Mouse (Mus musculus) R1 (cell line): ENCODE results near the gene Herpud2.

Experiments used
- DNase-seq: peaks from one replicate; pipeline ENCODE4 v3.0.0-alpha.2; 2018; ENCODE audit warnings: low read depth, low spot score

Herpud2 gene

DNA sequence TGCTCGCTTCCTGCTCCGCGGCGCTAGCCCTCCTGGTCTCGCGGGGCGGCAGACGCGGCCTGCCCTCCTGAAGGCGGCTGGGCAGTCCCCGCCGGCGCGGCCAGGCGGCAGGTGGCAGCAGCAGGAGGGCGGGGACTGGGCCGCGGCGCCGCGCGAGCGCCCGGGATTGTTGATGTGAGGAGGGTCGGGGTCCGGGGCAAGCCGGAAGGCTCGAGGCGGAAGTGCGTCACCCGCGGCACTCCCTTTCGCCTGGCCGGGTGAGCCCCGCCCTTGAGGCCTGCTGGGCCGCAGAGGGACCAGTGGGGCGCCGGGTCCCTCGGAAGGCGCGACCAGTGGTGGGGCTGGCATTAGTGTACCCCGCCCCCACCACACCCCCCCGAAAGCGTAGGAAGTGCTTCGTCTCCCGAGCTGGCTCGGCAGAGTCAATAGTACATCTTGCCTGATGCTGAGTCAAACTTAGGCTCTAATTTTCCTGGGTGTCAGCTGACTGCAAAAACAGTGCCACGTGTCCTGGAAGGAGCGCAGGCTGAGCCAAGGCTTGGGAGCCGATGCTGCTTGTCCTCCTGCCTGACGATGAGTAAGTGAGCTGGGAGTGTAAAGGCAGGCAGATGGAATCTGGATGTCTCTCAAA is at the start of gene Herpud2:
Gene Herpud2, minus strand, starts transcription at position 210 of the 631 bp plus-strand sequence.
- DNase-seq: peak; percentile 95

GRCm38 (mm10) chr9:25200987-25201386 is 49.4 kb upstream of the Herpud2 start:
- DNase-seq: no peak

DNA sequence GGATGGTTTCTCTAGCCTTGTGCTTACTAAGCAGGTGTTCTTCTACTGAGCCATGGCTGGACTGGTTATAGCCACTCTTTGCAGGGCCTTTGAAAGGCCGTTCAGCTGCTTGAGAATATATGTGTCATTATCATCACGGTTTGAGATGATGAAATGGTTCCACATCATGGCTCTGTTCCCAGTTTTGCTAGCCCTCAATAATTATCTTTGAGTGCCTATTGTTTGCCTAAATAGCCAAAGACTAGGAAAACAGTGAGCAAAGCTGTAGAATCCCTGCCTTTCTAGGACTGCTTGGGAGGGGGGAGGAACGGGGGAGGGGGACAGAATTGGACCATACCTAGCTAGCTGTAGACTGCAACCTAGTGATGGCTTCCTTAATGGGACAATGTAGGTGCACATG is 48.5 kb upstream of the Herpud2 start:
- DNase-seq: no peak

DNA sequence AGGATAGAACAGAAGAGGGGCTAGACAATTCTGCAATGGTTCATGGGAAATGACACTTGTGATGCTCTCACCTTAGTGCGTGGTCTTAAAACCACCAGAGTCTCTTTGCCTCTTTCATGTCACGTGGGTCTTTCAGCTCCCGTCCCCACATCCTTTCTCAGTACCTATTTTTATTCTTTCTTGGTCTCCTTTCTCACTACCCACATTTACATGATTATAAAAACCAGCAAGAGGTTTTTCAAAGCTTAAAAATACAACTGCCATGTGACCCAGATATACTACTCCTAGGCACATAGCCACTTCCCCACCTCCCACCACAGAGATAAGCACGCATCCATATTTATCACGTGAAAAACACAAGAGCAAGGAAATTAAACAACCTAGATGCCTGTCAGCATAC is 45.1 kb upstream of the Herpud2 start:
- no peak for DNase-seq

DNA sequence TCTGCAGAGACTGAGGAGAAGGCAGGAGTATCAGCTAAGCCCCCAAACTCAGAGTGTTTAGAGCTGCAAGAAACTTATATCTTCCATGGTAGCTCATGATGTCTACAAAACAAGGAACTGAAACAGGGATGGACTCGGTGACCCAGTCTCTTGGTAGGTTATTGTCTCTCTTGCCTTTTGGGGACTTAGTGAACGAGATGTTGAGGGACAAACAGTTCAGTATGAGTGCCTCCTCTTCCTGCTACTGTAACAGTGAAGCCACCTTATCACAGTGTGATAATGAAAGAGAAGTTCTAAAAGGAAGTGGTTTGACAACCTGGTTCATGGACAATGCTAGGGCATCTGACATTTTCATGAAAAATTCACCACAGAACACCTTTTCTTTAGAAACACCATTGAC is 40.0 kb upstream of the Herpud2 start:
- no peak for DNase-seq

GRCm38 (mm10) chr9:25186501-25186900 is 34.9 kb upstream of the Herpud2 start:
- no peak for DNase-seq

DNA sequence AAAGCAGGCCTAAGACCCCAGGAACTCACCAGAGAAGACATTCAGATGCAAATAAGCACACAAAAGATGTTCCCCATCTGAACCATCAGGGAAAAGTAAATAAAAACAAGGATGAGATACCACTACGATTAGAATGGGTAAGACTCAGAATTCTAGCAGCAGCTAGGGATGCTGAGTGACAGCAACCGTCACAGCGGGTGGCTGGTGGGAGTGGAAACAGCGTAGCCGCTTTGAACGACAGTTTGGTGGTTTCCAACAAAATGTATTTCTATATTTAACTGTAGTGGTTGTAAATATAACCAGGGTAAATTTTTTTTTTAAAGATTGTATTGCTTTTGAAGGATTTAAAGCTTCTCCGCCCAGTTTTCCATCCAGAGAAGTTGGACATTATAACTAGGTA is 34.2 kb upstream of the Herpud2 start:
- peak; percentile 77 for DNase-seq

DNA sequence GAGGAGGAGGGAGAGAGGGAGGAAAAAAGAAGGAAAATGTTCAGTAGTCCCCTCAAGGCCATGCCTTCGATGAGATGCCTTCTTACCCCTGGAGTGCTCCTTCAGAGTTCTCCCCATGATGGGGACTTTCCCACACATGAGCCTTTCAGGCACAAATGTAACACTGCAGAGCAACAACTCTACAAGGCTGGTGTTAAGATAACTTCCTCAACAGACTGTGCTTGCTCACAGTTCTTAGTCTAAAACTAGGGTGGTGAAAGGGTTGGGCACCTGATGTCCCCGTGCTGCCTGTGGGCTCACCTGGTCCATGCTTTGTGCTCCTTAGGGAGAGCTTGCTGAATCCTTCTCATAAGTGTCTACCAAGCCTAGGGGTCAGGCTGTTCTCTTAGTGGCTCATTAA is 33.0 kb upstream of the Herpud2 start:
- no peak for DNase-seq

- DNase-seq: no peak
Measured at GRCm38 (mm10) chr9:25178066-25178465, 26.4 kb upstream of the Herpud2 start.

GRCm38 (mm10) chr9:25177201-25177600 is 25.6 kb upstream of the Herpud2 start:
- DNase-seq: no peak

- DNase-seq: peak; percentile 31
Measured at GRCm38 (mm10) chr9:25176562-25176961, 24.9 kb upstream of the Herpud2 start.

GRCm38 (mm10) chr9:25175978-25176377 is 24.4 kb upstream of the Herpud2 start:
- peak; percentile 86 for DNase-seq

GRCm38 (mm10) chr9:25175039-25175442 is 23.4 kb upstream of the Herpud2 start:
- no peak for DNase-seq

DNA sequence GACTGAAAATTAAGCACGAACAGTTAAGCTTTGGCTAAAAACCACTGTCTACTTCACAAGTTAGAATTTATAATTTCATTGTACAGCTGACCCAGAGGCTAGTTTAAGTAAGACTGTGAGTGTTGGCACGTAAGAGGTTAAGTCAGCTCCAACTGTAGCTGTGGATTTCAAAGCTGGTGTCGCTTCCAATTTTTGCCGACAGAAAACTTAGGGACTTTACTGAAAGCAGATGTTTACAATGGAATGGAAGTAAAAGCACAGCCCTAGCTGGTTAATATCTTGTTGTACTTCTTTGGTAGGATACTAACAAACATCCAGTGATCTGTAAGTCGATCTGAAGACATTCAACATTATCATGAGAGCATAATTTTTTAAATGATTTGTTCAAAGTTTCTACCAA is 23.0 kb upstream of the Herpud2 start:
- DNase-seq: no peak

- no peak for DNase-seq
Measured at GRCm38 (mm10) chr9:25173171-25173570, 21.6 kb upstream of the Herpud2 start.

GRCm38 (mm10) chr9:25169626-25170025 is 18.0 kb upstream of the Herpud2 start:
- no peak for DNase-seq

DNA sequence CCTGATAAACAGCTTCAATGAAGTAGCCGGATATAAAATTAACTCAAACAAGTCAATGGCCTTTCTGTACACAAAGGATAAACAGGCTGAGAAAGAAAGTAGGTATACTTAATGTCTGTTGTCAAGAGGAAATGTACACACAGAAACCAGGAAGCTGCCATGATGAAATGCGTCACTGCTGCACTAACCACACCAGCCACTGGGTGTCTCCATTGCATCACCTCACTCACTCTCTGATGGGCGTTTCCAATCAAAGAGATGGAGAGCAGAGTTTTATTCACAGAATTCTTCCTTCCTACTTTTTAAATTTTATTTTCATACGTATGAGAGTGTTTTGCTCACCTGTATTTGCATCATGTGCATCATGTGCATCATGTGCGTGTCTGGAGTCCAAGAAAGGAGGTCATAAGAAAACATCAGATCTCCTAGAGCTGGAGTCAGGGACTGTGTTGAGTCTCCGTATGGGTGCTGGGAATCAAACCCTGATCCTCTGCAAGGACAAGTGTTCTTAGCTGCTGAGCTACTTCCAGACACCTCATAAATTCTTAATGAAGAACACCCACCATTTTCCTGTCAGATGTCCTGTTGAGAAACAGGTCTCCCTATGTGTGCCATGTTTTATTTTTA is 16.0 kb upstream of the Herpud2 start:
- peak; percentile 70 for DNase-seq

- no peak for DNase-seq
Measured at GRCm38 (mm10) chr9:25158218-25158617, 6.6 kb upstream of the Herpud2 start.

GRCm38 (mm10) chr9:25156377-25156776 is 4.8 kb upstream of the Herpud2 start:
- DNase-seq: peak; percentile 28

GRCm38 (mm10) chr9:25153066-25153465 is 1.4 kb upstream of the Herpud2 start:
- DNase-seq: no peak

DNA sequence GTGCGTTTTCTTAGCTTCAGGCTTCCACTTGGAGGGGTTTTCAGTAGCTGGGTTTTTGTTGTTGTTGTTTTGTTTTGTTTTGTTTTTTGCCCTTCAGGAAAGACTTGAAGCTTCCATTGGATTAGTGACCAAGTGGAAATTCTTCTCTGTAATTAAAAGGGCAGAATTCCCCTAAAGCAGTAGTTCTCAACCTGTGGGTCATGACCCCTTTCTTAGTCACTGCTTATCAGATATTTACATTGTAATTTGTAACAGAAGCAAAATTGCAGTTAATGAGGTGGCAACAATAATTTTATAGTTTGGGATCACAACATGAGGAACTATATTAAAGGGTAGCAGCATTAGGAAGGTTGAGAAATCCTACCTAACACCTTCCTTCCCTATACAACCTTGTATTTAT is 837 bp upstream of the Herpud2 start:
- DNase-seq: no peak

DNA sequence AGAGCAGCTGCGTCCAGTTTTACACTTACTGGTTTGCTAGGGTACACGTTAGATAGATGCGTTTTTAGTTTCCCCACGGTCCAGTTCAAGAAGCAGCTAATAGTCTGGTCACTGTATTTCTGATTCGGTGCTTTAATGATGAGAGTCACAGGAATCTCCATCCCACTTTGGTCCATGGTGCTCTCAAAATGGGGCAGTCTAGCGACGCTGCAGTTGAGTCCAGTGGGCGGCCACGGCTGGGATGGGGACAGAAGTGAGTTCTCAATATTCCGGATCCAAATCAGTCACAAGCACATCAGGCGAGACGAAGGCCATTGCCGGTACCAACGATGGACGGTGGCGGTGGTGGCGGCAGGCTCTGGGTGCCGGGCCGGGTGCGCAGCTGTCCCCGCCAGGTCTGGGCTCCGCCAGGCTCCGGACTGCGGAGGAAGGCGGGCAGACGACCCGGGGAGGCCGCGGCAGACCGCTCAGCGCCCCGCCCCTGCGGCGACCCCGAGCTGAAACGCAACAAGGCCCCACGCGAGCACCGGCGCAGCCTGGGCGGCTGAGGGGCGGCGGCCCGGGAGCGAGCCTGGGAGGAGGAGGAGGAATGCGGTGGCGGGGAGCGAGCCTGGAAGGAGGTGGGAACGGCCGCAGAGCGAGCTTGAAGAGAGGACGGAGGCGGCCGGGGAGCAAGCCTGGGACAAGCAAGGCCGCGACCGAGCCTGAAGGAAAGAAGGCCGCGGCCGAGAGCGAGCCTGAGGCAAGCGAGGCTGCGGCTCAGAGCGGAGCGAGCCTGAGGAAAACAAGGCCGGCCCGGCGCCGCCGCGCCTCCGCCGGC is 619 bp downstream of the Herpud2 start:
- DNase-seq: peak; percentile 80

DNA sequence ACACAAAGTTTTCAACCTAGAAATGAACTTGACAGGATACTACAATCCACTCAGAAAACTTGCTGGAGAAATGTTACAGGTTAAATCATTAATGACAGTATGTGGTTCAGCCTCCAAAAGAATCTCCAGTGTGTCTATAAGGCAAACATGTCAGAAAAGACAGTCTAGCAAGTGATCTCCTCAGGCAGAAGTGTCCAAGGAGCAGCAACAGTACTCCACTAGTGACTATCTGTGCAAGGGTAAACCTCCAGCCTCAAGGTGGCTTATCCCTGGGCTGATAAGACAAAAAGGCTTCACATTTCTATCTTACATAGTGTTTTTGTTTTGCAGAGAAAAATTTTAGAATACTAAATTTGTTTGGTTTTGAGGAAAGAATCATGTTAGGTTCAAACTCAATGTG is 2.9 kb downstream of the Herpud2 start:
- DNase-seq: no peak
